Mouse (Mus musculus): ENCODE measurements around the gene Evx2. TPM values are rescaled to one million over a fixed set of nuclear protein-coding genes. Genes with fewer than 3 reads are reported as not detected.

The Evx2 gene
- total and polyA plus RNA-seq, 2 experiments from 2014 or later: not detected

DNA sequence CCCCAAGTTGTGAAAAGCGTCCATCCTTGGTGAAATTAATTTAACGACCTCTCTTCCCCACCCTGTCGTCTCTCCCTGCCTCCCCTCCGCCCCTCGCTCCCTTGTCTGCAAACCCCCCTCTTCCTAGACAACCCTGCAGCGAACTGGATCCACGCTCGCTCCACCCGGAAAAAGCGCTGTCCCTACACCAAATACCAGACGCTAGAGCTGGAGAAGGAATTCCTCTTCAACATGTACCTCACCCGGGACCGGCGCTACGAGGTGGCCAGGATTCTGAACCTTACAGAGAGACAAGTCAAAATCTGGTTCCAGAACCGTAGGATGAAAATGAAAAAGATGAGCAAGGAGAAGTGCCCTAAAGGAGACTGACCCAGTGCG, 39.7 kb upstream of the Evx2 start:
- Histone ChIP-seq H3K9ac (no peak overlapping the region), H3K9me3 (ENCODE audit: low read length) (no peaks in the 10 kb centered on the region), H3K4me1 (ENCODE audit: insufficient read depth) (no peaks in the 10 kb centered on the region), H3K4me3 (ENCODE audit: low read depth, low read length) (no peak overlapping the region), H3K27me3 (ENCODE audit: insufficient read depth, low read length) (peaks cover 84% of the 10 kb centered on the region), H3K27ac (ENCODE audit: low read depth, low read length) (no peak overlapping the region), H3K4me2 (ENCODE audit: low read depth) (no peak overlapping the region), H3K36me3 (ENCODE audit: insufficient read depth) (no peaks in the 10 kb centered on the region)
- DNase-seq: no peak
- no peak for ATAC-seq
- 3% methylated on average over 17 of the region's 17 CpGs for WGBS
- TF ChIP-seq CTCF (IDR thresholded peaks at IDR 0.05; ENCODE audit: low read depth): no peak

- ATAC-seq: 0 out of 2 replicates have a peak, but pooled peaks have one; percentile 17
- no peaks in the 10 kb centered on the region for H3K36me3 ChIP-seq (ENCODE audit: insufficient read depth)
- H3K27me3 ChIP-seq (ENCODE audit: insufficient read depth, low read length): peaks cover 85% of the 10 kb centered on the region
- H3K9ac ChIP-seq: no peak overlapping the region
- no peak for TF ChIP-seq CTCF (IDR thresholded peaks at IDR 0.05; ENCODE audit: low read depth)
- peak overlapping the region; percentile 35 for H3K4me2 ChIP-seq (ENCODE audit: low read depth)
- H3K4me3 ChIP-seq (ENCODE audit: low read depth, low read length): peak overlapping the region; percentile 22; the same call in 1 of the 2 replicates
- H3K4me1 ChIP-seq (ENCODE audit: insufficient read depth): no peaks in the 10 kb centered on the region
- no peak for DNase-seq
- WGBS: 3% methylated on average over 73 of the region's 86 CpGs
- no peaks in the 10 kb centered on the region for H3K9me3 ChIP-seq (ENCODE audit: low read length)
- H3K27ac ChIP-seq (ENCODE audit: low read depth, low read length): no peak overlapping the region
Observed at GRCm38 (mm10) chr2:74698201-74699052, 39.1 kb upstream of the Evx2 start.

GRCm38 (mm10) chr2:74697567-74698121, 38.3 kb upstream of the Evx2 start, which contains the start of gene Hoxd9:
TSS of gene Hoxd9 (plus strand) at chr2:74697727.
- DNase-seq: no peak
- no peak within 1 kb of the TSS for H3K9ac ChIP-seq
- H3K4me3 ChIP-seq (ENCODE audit: low read depth, low read length): peak within 1 kb of the TSS; percentile 22
- H3K36me3 ChIP-seq (ENCODE audit: insufficient read depth): no peaks in the 10 kb centered on the region
- H3K4me1 ChIP-seq (ENCODE audit: insufficient read depth): no peaks in the 10 kb centered on the region
- peaks cover 87% of the 10 kb centered on the region for H3K27me3 ChIP-seq (ENCODE audit: insufficient read depth, low read length)
- TF ChIP-seq CTCF (IDR thresholded peaks at IDR 0.05; ENCODE audit: low read depth): no peak
- no peak within 1 kb of the TSS for H3K27ac ChIP-seq (ENCODE audit: low read depth, low read length)
- ATAC-seq: peak; percentile 58
- WGBS: 2% methylated on average over 43 of the region's 43 CpGs
- no peaks in the 10 kb centered on the region for H3K9me3 ChIP-seq (ENCODE audit: low read length)
- peak within 1 kb of the TSS; percentile 35 for H3K4me2 ChIP-seq (ENCODE audit: low read depth)

DNA sequence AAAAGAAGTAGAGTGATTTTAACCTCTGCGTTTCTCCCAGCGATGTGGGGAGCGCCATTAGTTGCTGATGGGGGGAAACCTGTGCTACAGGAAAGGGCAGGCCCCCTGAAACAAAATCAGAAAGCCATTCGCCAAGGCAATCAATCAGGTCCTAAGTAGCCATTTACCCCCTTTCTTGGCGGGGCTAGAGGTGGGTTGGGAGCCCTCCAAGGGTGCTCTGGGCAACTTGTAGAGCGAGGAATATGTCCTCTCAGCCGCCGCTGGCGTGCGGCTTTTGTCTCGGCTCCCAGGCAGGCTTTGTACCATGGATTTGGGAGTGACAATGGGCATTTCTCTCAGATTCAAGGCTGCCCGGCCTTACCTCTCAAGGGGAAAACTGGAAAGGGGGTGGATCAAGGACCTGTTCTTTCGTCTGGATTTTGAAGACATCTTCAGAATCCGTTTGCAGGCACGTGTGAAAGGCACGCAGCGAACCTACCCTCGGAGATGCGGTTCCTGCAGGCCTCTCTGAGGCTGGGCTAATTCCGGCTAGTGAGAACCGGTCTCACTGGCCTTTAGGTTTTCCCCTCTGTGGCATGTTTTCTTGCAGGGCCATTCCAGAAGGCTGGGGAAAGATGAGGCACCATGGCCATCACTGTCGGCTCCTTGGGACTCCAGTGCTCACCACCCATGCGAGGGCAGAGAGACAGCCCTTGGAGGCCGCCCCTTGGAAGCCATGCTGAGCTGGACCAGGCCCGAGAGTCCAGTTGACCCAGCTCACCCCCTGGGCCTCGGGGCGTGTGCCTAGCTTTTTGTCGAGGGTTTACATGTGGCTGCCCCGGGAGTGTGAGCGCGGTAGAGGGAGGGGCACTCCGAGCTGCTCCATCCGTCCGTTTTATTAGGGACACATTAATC, 37.3 kb upstream of the Evx2 start:
- DNase-seq (no peak), ATAC-seq (no peak)
- Histone ChIP-seq H3K4me2 (ENCODE audit: low read depth) (no peak overlapping the region), H3K4me3 (ENCODE audit: low read depth, low read length) (no peak overlapping the region), H3K27me3 (ENCODE audit: insufficient read depth, low read length) (peaks cover 90% of the 10 kb centered on the region), H3K36me3 (ENCODE audit: insufficient read depth) (no peaks in the 10 kb centered on the region), H3K9me3 (ENCODE audit: low read length) (no peaks in the 10 kb centered on the region), H3K4me1 (ENCODE audit: insufficient read depth) (no peaks in the 10 kb centered on the region), H3K9ac (no peak overlapping the region), H3K27ac (ENCODE audit: low read depth, low read length) (no peak overlapping the region)
- WGBS: 2% methylated on average over 34 of the region's 34 CpGs
- no peak for TF ChIP-seq CTCF (IDR thresholded peaks at IDR 0.05; ENCODE audit: low read depth)

- 3% methylated on average over 7 of the region's 7 CpGs for WGBS
- H3K27ac ChIP-seq (ENCODE audit: low read depth, low read length): no peak overlapping the region
- H3K4me1 ChIP-seq (ENCODE audit: insufficient read depth): no peaks in the 10 kb centered on the region
- no peaks in the 10 kb centered on the region for H3K36me3 ChIP-seq (ENCODE audit: insufficient read depth)
- no peak for DNase-seq
- no peak for TF ChIP-seq CTCF (IDR thresholded peaks at IDR 0.05; ENCODE audit: low read depth)
- H3K27me3 ChIP-seq (ENCODE audit: insufficient read depth, low read length): peaks cover 90% of the 10 kb centered on the region
- no peak for ATAC-seq
- no peak overlapping the region for H3K4me3 ChIP-seq (ENCODE audit: low read depth, low read length)
- 0 out of 2 replicates have a peak, but pooled peaks cover 4% of the 10 kb centered on the region for H3K9me3 ChIP-seq (ENCODE audit: low read length)
- H3K9ac ChIP-seq: no peak overlapping the region
- H3K4me2 ChIP-seq (ENCODE audit: low read depth): no peak overlapping the region
Observed at GRCm38 (mm10) chr2:74695813-74696430, 36.6 kb upstream of the Evx2 start.

DNA sequence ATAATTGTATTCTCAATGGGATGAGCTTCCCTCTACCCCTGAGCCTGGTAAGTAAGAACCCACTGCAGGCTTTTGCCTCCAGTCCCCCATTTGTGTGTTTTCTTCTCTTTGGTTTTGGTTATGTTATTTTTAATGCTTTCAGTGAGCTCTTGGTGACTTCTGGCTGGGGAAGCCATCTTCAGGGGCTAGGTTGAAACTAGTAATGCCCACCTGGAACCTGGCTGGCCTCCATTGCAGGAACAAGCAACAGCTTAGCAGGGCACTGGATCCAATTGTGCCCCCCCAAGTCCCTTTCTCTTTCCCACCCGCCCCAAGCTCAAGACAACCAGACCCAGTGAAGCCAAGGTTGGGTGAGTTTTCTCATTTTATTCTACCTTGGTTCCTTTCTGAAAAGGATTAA, 36.0 kb upstream of the Evx2 start:
- peaks cover 90% of the 10 kb centered on the region for H3K27me3 ChIP-seq (ENCODE audit: insufficient read depth, low read length)
- no peak overlapping the region for H3K9ac ChIP-seq
- no peak for TF ChIP-seq CTCF (IDR thresholded peaks at IDR 0.05; ENCODE audit: low read depth)
- DNase-seq (no peak), ATAC-seq (no peak)
- no peak overlapping the region for H3K4me2 ChIP-seq (ENCODE audit: low read depth)
- H3K4me3 ChIP-seq (ENCODE audit: low read depth, low read length): no peak overlapping the region
- WGBS: 0% methylated on average over 1 of the region's 1 CpGs
- no peaks in the 10 kb centered on the region for H3K36me3 ChIP-seq (ENCODE audit: insufficient read depth)
- H3K9me3 ChIP-seq (ENCODE audit: low read length): 0 out of 2 replicates have a peak, but pooled peaks cover 4% of the 10 kb centered on the region
- H3K27ac ChIP-seq (ENCODE audit: low read depth, low read length): no peak overlapping the region
- H3K4me1 ChIP-seq (ENCODE audit: insufficient read depth): no peaks in the 10 kb centered on the region

Data from forebrain, postnatal 0 days (tissue).